Mouse (Mus musculus) G1E-ER4 (cell line): Measurements from ENCODE around the gene Tet1. TPM values are rescaled to one million over a fixed set of nuclear protein-coding genes. Genes with fewer than 3 reads are reported as not detected.

ENCODE experiments used
- GATA1 ChIP-seq: IDR thresholded peaks from one replicate; pipeline ENCODE4 v1.8.0; 2012; ENCODE audit warnings: low read length, inconsistent platforms
- polyA plus RNA-seq: library from polyadenylated mRNA; stranded (reverse); fragments of >175 nt; gene quantifications from 2 replicates; pipeline ENCODE4 v1.2.3, GENCODE M21; 2012

The Tet1 gene
- polyA plus RNA-seq, 1 experiment: not detected

DNA sequence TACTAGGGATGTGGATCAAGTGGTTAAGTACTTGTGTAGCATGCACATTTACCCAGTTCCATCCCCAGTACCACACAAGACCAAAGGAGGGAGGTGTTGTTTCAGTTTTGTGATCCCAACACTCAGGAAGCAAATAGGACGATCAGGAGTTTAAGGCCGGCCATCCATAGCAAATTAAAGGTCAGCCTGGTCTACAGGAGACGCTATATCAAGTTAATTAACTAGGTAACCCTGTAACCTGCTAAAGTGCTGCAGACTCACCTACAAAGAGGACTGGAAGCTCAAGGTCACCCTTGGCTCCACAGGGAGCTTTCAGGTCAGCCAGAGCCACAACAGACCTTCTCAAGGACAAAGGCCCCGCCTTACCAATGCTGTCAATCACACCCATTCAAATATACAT is 12.0 kb downstream of the Tet1 start:
- no peak for TF ChIP-seq GATA1

DNA sequence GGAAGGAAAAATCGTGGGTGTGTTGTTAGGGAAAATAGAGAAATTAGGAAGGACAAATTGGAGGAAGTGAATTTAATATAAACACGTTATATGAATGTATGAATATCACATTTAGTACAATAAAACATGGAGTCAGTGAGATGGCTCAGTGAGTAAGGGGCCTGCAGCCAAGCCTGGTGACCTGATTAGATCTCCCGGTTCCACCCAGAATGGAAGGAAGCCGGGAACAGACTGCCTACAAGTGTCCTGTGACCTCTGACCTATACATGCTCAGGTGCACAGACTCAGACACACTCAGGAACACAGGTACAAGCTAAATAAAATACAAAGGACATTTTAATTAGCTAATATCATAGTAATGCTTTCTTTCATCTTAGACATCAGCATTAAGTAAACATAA is 12.8 kb downstream of the Tet1 start:
- TF ChIP-seq GATA1: no peak

DNA sequence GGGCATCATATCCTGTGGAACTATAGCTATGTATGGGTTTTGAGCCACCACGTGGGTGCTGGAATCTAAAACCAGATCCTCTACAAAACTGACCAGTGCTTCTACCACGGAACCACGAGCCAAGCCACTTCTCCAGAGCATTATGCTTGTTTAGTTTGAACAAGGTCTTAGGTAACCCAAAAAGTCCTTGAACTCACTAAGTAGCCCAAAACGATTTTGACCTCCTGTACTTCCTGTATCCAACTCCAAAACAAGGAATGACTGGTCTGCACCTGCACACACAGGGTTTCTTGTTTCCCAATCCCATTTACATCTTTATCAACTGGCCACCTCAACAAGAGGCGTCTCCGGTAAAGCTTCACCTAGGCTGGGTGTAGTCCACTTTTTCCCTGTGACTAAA is 13.4 kb downstream of the Tet1 start:
- no peak for TF ChIP-seq GATA1

DNA sequence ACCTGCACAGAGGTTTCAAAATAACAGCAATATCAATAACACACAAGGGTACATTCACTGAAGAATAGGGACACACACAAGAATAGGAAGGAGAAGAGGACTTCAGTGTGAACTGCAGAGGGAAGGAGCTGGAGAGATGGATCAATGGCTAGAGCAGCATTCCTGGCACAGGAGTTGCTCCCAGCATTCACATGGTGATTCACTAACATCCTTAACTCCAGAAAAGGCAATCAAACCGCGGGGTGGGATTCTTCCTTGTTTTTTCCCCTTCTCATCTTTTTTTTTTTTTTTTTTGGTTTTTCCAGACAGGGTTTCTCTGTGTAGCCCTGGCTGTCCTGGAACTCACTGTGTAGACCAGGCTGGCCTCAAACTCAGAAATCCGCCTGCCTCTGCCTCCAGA is 14.3 kb downstream of the Tet1 start:
- no peak for TF ChIP-seq GATA1

DNA sequence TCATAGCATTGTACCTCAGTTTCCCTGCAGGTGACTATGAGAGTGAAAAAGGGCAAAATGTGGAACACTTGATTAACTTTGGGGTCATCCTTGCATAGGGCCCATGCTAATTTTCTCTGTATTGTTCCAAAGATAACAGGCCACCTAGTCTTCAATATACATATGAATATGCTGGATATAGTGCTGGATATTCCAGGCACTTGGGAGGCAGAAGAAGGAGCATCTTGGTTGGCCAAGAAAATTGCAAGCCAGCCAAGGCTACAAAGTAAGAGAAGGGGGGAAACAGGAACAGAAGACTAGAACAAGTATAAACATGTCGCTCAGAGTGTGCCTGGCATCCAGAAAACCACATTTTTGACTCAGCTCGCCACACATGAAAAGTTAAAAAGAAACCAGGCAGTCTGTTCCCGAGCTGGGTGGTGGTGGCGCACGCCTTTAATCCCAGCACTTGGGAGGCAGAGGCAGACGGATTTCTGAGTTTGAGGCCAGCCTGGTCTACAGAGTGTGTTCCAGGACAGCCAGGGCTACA is 15.4 kb downstream of the Tet1 start:
- no peak for TF ChIP-seq GATA1

DNA sequence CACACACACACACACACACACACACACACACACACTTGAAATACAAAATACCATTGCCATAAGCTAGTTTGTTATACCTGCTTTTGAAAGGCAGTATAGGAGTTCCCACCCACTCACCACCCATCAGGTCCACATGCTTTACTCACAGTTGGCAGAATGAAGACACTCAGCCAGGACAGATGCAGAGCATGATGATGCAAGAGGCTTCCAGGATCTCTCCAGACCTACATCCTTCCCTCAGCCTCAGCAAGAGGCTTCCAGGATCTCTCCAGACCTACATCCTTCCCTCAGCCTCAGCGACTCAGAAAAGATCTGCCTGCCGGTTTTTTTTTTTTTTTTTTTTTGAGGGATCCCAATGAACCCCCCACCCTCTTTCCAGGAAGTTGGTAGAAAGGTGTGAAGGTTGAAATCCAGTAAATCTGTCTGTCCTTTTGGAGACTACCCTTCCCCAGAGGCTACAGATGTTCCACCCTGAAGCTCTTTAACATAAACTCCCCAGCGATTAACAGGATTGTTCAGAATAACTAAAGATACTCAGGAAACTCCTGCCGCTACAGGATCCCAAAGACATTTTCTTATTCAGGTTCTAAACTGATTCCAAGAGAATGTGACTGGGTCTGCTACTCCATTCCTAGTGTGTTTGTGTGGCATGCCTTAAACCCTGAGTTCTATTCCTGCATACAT is 16.1 kb downstream of the Tet1 start:
- TF ChIP-seq GATA1: no peak

DNA sequence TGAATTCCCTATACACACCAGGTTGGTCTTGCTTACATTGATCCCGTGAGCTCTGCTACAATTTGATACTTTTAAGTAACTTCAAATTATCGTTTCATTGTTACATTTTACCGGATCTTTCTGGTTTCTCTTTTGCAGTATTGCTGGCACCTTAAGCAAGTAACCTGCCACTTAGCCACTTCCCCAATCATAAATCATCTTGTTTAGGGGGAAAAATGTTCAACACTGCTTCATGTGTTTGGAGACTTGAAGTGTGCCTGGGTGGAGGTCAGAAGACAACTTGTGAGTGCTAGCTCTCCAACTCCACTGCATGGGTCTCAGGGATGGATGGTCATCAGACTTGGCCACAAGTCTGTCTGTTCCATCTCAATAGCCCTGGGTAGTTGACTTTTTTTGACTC is 17.8 kb downstream of the Tet1 start:
- TF ChIP-seq GATA1: no peak

DNA sequence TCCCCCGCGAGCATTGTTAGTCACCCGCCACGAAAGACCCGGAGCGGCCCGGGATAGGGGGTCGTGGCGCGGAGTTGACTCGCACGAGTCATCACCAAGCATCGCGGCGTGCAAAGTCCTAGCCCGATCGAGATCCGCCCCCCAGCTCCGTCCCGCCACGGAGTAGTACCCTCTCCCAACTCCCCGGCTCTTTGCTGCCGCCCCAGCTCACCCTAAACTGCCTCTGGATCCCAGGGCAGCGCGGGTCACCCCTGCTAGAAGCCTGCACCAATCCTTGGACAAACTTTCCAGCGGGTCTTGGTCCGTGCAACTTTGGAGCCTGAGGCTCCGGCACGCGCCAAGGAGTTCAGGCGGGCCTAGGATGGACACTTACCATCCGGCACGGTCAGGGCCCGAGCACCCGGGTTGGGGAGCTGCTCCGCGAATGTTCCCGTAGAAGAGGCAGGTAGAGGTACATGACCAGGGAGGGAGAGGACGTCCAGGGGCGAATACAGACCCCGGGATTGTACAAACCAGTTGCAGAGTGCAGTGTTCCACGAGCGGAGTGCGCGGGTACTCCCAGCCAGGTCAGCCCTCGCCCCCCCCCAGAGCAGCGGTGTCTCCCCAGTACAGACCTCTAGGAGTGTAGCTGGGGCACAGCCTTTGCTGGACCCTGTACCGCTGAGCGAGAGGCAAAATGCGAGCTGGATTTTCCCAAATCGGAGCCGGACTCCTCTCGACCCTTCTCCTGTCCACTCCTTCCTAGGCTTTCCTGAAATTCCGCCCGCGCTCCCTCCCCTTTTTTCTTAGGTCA is 21.8 kb downstream of the Tet1 start:
- TF ChIP-seq GATA1: no peak

DNA sequence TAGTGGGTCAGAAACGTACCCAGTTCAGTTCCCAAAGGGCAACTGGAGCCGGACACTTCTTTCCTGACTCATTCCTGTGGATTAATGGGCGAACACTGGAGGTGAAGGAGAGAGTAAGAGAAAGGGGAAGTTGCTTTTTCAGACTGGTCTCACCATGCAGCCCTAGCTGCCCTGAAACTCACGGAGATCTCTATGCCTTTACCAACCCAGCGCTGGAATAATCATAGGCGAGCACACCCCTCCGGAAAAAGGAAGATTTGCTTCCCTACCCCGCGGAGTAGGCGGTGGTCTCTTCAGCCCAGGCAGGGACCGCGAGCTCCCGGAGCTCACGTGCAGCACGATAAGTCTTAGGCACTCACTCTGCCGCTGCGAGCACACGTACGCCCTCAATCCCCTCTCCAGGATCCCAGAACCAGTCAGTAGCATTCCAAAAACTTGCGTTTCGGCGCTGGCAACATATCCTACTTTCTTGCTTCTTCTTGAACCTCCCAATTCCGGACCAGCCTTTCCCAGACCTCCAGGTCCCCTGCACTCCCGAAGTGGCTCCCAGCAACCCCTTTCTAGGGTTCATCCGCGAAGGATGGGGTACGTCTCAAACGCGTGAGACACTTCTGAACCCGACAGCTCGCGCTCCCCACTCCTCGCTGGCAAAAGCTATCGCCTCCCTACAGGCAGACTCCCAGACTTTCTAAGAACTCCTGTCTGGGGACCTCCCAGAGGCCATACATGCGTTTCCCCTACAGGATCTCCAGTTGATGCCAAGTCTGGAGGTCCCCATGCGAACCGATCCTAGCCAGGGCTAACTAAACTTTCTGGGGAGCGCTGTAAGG is 22.6 kb downstream of the Tet1 start:
- no peak for TF ChIP-seq GATA1

DNA sequence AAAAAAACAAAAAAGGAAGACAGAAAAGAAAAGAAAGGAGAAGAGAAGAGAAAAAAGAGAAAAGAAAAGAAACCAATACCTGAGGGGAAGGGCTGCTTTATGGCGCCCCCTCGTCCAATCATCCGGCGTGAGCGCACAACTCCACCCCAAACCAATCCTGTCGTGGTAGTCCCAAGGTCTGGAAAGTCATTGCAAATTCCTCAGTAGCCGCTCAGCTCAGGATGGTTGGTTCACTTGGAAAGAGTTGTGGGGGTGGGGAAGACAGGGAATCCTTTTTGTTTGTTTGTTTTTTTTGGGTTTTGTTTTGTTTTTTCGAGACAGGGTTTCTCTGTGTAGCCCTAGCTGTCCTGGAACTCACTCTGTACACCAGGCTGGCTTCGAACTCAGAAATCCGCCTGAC is 23.3 kb downstream of the Tet1 start:
- no peak for TF ChIP-seq GATA1

DNA sequence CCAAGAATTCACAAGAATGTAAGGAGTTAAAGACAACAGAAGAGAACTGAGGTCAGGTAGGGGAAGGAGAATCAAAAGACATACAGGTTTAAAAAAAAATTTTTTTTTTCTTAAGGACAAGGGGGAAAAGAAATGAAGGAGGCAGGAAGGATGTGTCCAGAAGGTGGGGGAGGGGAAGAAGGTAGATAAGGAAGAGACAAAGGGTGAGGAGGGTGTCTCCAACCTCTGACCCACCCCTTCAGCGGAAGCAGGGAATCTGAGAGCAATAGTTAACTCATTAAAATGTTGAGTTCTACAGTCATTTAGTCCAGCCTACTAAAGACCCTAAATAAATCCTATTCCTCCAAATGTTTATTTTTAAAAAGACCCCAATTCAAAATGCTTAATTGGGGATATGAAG is 24.3 kb downstream of the Tet1 start:
- TF ChIP-seq GATA1: no peak

DNA sequence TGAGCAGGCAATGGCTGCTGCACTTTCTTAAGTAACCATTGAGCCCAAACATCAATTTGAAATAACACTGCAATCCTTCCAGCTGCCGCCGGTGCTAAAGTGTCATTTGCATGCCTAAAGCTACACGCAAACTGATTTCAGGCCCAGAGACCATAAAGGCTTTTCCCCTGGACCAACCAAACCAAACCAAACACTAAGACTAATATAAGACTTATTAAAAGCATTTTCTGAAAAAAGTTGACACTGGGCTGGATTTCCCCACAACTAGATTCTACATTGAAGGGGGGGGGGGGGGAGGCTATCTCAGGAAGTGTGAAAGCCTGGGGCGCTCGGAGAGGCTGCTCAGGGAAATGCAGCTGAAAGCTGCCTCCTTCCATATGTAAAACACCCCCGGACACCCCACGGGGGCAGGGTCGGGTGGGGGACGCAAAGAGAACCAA is 24.8 kb downstream of the Tet1 start:
- TF ChIP-seq GATA1: no peak

DNA sequence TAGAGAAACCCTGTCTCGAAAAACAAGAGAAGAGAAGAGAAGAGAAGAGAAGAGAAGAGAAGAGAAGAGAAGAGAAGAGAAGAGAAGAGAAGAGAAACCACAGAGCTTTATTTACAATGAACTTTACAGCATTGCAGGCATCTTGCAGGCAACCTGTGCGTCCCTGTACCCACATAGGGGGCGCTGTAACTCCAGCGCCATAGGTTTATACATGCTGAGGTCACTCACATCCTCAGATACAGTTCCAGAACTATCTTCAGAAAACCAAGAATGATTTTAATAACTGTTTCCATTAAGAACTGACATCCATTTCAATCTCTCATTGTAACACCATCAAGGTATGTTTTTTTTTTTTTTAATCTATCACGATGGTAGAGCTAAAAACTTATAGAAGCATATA is 27.6 kb downstream of the Tet1 start:
- no peak for TF ChIP-seq GATA1

DNA sequence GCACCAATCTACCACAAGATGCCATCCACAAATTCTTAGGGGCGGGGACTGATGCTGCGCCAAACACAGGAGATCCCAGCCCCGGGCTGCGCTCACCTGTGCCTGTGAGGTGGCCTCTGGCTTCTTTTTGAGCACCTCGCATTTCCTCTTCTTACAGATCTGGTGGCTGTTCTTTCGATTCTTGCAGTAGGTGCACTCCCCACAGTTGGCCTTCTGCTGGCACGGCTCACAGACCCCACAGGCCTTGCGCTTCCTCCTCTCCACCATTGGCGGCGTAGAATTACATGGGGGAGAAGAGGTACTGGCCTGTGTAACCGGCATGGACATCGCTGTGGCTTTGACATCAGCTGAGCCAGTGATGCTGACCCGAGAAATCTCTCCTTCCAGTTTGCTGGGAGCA is 30.7 kb downstream of the Tet1 start:
- TF ChIP-seq GATA1: no peak

DNA sequence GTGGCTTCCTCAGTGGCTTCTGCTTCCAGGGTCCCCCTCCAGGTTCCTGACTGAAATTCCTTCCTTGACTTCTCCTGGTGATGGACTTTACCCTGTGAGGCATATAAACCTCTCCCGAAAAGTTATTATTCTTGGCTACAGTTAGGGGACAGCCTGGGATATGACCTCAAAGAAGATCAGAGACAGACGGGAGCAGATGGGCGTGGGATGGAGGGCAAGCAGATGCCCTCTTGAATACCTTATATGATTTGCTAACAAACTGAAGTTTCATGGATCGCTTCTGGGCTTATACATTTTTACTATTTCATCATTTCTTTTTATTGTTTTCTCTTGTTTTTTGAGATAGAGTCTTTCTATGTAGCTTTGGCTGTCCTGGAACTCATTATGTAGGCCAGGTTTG is 33.2 kb downstream of the Tet1 start:
- no peak for TF ChIP-seq GATA1

DNA sequence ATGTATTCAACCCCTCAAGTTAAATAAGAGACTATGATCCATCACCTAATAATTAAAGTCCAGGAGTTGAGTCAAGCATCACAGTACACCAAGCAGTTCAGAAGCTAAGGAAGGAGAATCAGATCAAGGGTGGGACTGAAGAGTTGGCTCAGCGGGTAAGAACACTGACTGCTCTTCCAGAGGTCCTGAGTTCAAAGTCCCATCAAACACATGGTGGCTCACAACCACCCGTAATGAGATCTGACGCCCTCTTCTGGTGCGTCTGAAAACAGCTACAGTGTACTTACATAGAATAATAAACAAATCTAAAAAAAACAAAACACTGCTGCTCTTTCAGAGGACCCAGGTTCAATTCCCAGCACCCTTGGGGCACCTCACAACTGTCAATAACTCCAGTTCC is 34.0 kb downstream of the Tet1 start:
- TF ChIP-seq GATA1: no peak
